Mouse (Mus musculus) liver, adult 2 months (tissue): ENCODE results near the gene Szrd1.

Experiments used
- CTCF ChIP-seq: fragments of 200-500 bp; IDR thresholded peaks from 2 replicates; pipeline ENCODE4 v1.5.1; 2011; ENCODE audit warnings: low read depth, low read length, control low read depth
- POLR2A ChIP-seq: fragments of 200-500 bp; IDR thresholded peaks from 2 replicates; pipeline ENCODE4 v1.6.1; 2011; ENCODE audit warnings: low read length, control low read depth; ENCODE audit not compliant: insufficient read depth; ENCODE audit errors: extremely low read depth

DNA sequence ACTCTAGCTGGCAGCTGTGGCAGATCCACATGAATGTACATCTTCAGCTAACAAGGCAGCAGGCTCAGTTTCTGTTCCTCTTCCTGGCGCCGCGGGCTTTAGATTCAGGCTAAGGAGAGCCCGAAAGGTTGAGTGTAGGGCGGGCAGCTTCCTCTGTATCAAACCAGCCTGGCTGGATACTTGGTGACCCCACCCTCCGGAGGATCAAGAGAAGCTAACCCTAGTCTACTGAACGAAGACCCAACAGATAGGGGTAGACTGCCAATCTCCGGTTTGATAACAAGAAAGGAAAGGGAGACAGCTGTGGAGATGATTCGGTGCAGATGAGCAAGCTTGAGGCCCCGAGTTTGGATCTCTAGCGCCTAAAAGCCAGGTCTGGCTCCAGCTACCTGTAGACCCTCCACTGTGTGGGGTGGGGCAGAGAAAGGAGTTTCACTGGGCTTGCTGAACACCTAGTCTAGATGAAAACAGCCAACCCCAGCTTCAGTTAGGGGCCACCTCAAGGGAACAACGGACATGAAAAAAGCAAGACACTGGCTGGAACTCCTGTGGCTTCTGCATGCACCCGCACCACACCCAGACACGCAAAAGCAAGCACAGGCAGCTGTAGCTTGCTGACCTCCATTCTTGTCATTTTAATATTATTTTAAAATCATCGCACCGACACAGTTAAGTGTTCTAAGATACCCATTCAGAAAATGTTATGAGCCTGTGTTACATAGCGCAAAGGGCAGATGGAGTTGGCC lies 62.6 kb downstream of the Szrd1 start:
- TF ChIP-seq POLR2A (no peak), CTCF (no peak)
